Mouse (Mus musculus) stomach, postnatal 0 days (tissue): ENCODE data around the gene Irgc1. TPM values are rescaled to one million over a fixed set of nuclear protein-coding genes. Genes with fewer than 3 reads are reported as not detected.

Source experiments
- ATAC-seq: fragments of 200-750 bp; cut with Nextera tagmentation; 2 replicates; pipeline ENCODE4 v1.8.0; 2017; ENCODE audit not compliant: low FRiP score, low TSS enrichment
- DNase-seq: peaks from one replicate; pipeline ENCODE4 v3.0.0-alpha.2; 2016; ENCODE audit warnings: low spot score
- H3K27ac ChIP-seq: fragments of 300-500 bp; sonication (generic); replicated peaks from 2 replicates; pipeline ENCODE4 v1.5.1; 2014; ENCODE audit warnings: mild to moderate bottlenecking, control low read depth
- H3K27me3 ChIP-seq: fragments of 300-500 bp; sonication (generic); 2 replicates; pipeline ENCODE4 v1.6.1; 2014; ENCODE audit warnings: low read length; ENCODE audit not compliant: control insufficient read depth, insufficient read depth
- H3K36me3 ChIP-seq: fragments of 300-500 bp; sonication (generic); 2 replicates; pipeline ENCODE4 v1.6.1; 2014; ENCODE audit warnings: low read length, mixed read lengths; ENCODE audit not compliant: control insufficient read depth, insufficient read depth
- H3K4me1 ChIP-seq: fragments of 300-500 bp; sonication (generic); replicated peaks from 2 replicates; pipeline ENCODE4 v1.6.1; 2014; ENCODE audit warnings: antibody characterized with exemption; ENCODE audit not compliant: control insufficient read depth, insufficient read depth
- H3K4me2 ChIP-seq: fragments of 300-500 bp; sonication (generic); replicated peaks from 2 replicates; pipeline ENCODE4 v1.6.1; 2014; ENCODE audit warnings: low read depth, mild to moderate bottlenecking, control low read depth, moderate library complexity
- H3K4me3 ChIP-seq: fragments of 300-500 bp; sonication (generic); 2 replicates; pipeline ENCODE4 v1.5.1; 2014; ENCODE audit warnings: low read depth, low read length, control low read depth
- H3K9ac ChIP-seq: fragments of 300-500 bp; sonication (generic); 2 replicates; pipeline ENCODE4 v1.6.1; 2014; ENCODE audit warnings: mild to moderate bottlenecking, low read length, control low read depth, mixed read lengths
- H3K9me3 ChIP-seq: fragments of 300-500 bp; sonication (generic); 2 replicates; pipeline ENCODE4 v1.6.1; 2016; ENCODE audit warnings: low read length; ENCODE audit not compliant: control insufficient read depth
- CTCF ChIP-seq: IDR thresholded peaks from 2 replicates; pipeline ENCODE4 v1.5.1; 2016; ENCODE audit warnings: antibody characterized with exemption, low read depth, mild to moderate bottlenecking, moderate library complexity
- EP300 ChIP-seq: optimal IDR thresholded peaks from 2 replicates; pipeline ENCODE3; 2016; ENCODE audit warnings: antibody characterized with exemption
- WGBS: fragments of 180-500 bp; shearing (Covaris S2); extraction: QIAGEN DNeasy Blood & Tissue Kit; methylation state at CpG from one replicate; pipeline ENCODE4 v1.1.7; 2014; 5-methylcytosine and 5-hydroxymethylcytosine counted together
- polyA plus RNA-seq: library from polyadenylated mRNA; unstranded; fragments of >200 nt; fragmentation: Nextera tagmentation; extraction: Ambion mirVana; gene quantifications from 2 replicates; pipeline ENCODE4 v1.2.1, GENCODE M21; 2015

The Irgc1 gene
- polyA plus RNA-seq, 1 experiment from 2014 or later: 0.05 TPM

- Histone ChIP-seq H3K4me1 (no peaks in the 10 kb centered on the region), H3K4me2 (no peak overlapping the region), H3K27me3 (no peaks in the 10 kb centered on the region), H3K27ac (no peak overlapping the region), H3K9ac (no peak overlapping the region), H3K9me3 (no peaks in the 10 kb centered on the region), H3K4me3 (no peak overlapping the region), H3K36me3 (no peaks in the 10 kb centered on the region)
- ATAC-seq: no peak
- 54% methylated on average over 6 of the region's 6 CpGs for WGBS
- TF ChIP-seq EP300: no peak
- TF ChIP-seq CTCF: no peak
- no peak for DNase-seq
Observed at GRCm38 (mm10) chr7:24384070-24384469, 68.0 kb downstream of the Irgc1 start.

- TF ChIP-seq CTCF: no peak
- TF ChIP-seq EP300: no peak
- Histone ChIP-seq H3K4me2 (no peak overlapping the region), H3K4me1 (no peaks in the 10 kb centered on the region), H3K9me3 (no peaks in the 10 kb centered on the region), H3K36me3 (no peaks in the 10 kb centered on the region), H3K4me3 (no peak overlapping the region), H3K9ac (no peak overlapping the region), H3K27ac (no peak overlapping the region), H3K27me3 (no peaks in the 10 kb centered on the region)
- 54% methylated on average over 16 of the region's 16 CpGs for WGBS
- ATAC-seq (no peak), DNase-seq (no peak)
Observed at GRCm38 (mm10) chr7:24382730-24383372, 69.2 kb downstream of the Irgc1 start.

Other genes with a start within 250 kb of the Irgc1 start
- 3.4 and 4.0 TPM in 2 replicates for gene Zfp111, start 240.9 kb downstream of the Irgc1 start, polyA plus RNA-seq
- gene Zfp109, start 214.7 kb downstream of the Irgc1 start, polyA plus RNA-seq: 1.4 and 1.6 TPM in 2 replicates
- 1.8 and 1.9 TPM in 2 replicates for gene Zfp108, start 197.5 kb downstream of the Irgc1 start, polyA plus RNA-seq
- gene Zfp93, start 181.9 kb downstream of the Irgc1 start, polyA plus RNA-seq: 4.3 TPM in 2 replicates
- gene Zfp61, start 151.1 kb downstream of the Irgc1 start, polyA plus RNA-seq: 12.9 and 13.8 TPM in 2 replicates
- 4.8 and 5.5 TPM in 2 replicates for gene Zfp94, start 135.6 kb downstream of the Irgc1 start, polyA plus RNA-seq
- 0.15 and 0.42 TPM in 2 replicates for gene Tescl, start 118.4 kb downstream of the Irgc1 start, polyA plus RNA-seq
- 196 and 201 TPM in 2 replicates for gene Lypd5, start 103.1 kb downstream of the Irgc1 start, polyA plus RNA-seq
- gene Kcnn4, start 82.0 kb downstream of the Irgc1 start, polyA plus RNA-seq: 15.5 and 17.0 TPM in 2 replicates
- gene Smg9, start 52.7 kb downstream of the Irgc1 start, polyA plus RNA-seq: 14.1 and 14.4 TPM in 2 replicates
- 26.8 and 28.8 TPM in 2 replicates for gene Plaur, start 10.2 kb upstream of the Irgc1 start, polyA plus RNA-seq
- gene Cadm4, start 29.7 kb upstream of the Irgc1 start, polyA plus RNA-seq: 3.4 and 4.5 TPM in 2 replicates
- gene Zfp428, start 54.7 kb upstream of the Irgc1 start, polyA plus RNA-seq: 13.6 and 15.8 TPM in 2 replicates
- 0.07 and 0.10 TPM in 2 replicates for gene AC161166.1, start 60.2 kb upstream of the Irgc1 start, polyA plus RNA-seq
- 4.3 and 5.7 TPM in 2 replicates for gene Irgq, start 78.4 kb upstream of the Irgc1 start, polyA plus RNA-seq
- gene Pinlyp, start 93.8 kb upstream of the Irgc1 start, polyA plus RNA-seq: 61.2 and 62.9 TPM in 2 replicates
- 27.4 and 31.4 TPM in 2 replicates for gene Xrcc1, start 94.0 kb upstream of the Irgc1 start, polyA plus RNA-seq
- 120 and 128 TPM in 2 replicates for gene Ethe1, start 135.2 kb upstream of the Irgc1 start, polyA plus RNA-seq
- gene Zfp575, start 135.3 kb upstream of the Irgc1 start, polyA plus RNA-seq: 3.6 and 4.0 TPM in 2 replicates
- gene Phldb3, start 158.5 kb upstream of the Irgc1 start, polyA plus RNA-seq: 1.2 TPM in 2 replicates
- gene Lypd3, start 184.3 kb upstream of the Irgc1 start, polyA plus RNA-seq: 277 and 306 TPM in 2 replicates
- gene Tex101, start 224.4 kb upstream of the Irgc1 start, polyA plus RNA-seq: 0.15 TPM in 1 of 2 replicates, not detected in the other